Mouse (Mus musculus) forelimb bud, embryonic 11.5 days (tissue): ENCODE measurements at regions not wholly inside any gene's neighbourhood (a gene's known extent, or its start where the extent isn't known, plus 50 kb on each side); places are given as distances from the start of the nearest gene placed in this dataset.

Experiments used
- DNase-seq: peaks from one replicate; pipeline ENCODE4 v3.0.0-alpha.2; 2012; ENCODE audit warnings: low read depth, low spot score

- DNase-seq, result no peak
Measured at GRCm38 (mm10) chr14:105632335-105632734, 264.3 kb downstream of the Spry2 start.

- DNase-seq, result no peak
Measured at GRCm38 (mm10) chr14:105631681-105632031, 265.0 kb downstream of the Spry2 start.

GRCm38 (mm10) chr14:105630867-105631680, 265.5 kb downstream of the Spry2 start:
- no peak for DNase-seq

- DNase-seq, result no peak
Measured at GRCm38 (mm10) chr14:105630444-105630843, 266.2 kb downstream of the Spry2 start.

GRCm38 (mm10) chr14:105628673-105629072, 267.9 kb downstream of the Spry2 start:
- DNase-seq, result no peak

GRCm38 (mm10) chr14:105624387-105624786, 272.2 kb downstream of the Spry2 start:
- no peak for DNase-seq

- no peak for DNase-seq
Measured at GRCm38 (mm10) chr14:105622166-105622565, 274.5 kb downstream of the Spry2 start.

GRCm38 (mm10) chr14:105621124-105621523, 275.5 kb downstream of the Spry2 start:
- DNase-seq, result no peak

GRCm38 (mm10) chr14:105619449-105619848, 277.2 kb downstream of the Spry2 start:
- DNase-seq, result no peak

GRCm38 (mm10) chr14:105615766-105616165, 280.9 kb downstream of the Spry2 start:
- DNase-seq, result no peak

GRCm38 (mm10) chr14:105612794-105613193, 283.8 kb downstream of the Spry2 start:
- no peak for DNase-seq

- no peak for DNase-seq
Measured at GRCm38 (mm10) chr14:105608804-105609203, 287.8 kb downstream of the Spry2 start.

GRCm38 (mm10) chr14:105606551-105606950, 290.1 kb downstream of the Spry2 start:
- no peak for DNase-seq

GRCm38 (mm10) chr14:105604451-105604850, 292.2 kb downstream of the Spry2 start:
- DNase-seq, result no peak

GRCm38 (mm10) chr14:105603047-105603461, 293.6 kb downstream of the Spry2 start:
- no peak for DNase-seq

- DNase-seq, result no peak
Measured at GRCm38 (mm10) chr14:105599550-105600453, 296.8 kb downstream of the Spry2 start.

- no peak for DNase-seq
Measured at GRCm38 (mm10) chr14:105589751-105590150, 306.9 kb downstream of the Spry2 start.

GRCm38 (mm10) chr14:105589261-105589660, 307.4 kb downstream of the Spry2 start:
- no peak for DNase-seq

GRCm38 (mm10) chr14:105588391-105589163, 308.0 kb downstream of the Spry2 start:
- peak; percentile 46 for DNase-seq

GRCm38 (mm10) chr14:105588029-105588390, 308.6 kb downstream of the Spry2 start:
- no peak for DNase-seq

GRCm38 (mm10) chr14:105584632-105585031, 312.0 kb downstream of the Spry2 start:
- DNase-seq, result peak; percentile 51

GRCm38 (mm10) chr14:105583497-105583896, 313.1 kb downstream of the Spry2 start:
- DNase-seq, result peak; percentile 25
